15 mouse cellular contexts compared by ENCODE assay signal in the genomic region with DNA sequence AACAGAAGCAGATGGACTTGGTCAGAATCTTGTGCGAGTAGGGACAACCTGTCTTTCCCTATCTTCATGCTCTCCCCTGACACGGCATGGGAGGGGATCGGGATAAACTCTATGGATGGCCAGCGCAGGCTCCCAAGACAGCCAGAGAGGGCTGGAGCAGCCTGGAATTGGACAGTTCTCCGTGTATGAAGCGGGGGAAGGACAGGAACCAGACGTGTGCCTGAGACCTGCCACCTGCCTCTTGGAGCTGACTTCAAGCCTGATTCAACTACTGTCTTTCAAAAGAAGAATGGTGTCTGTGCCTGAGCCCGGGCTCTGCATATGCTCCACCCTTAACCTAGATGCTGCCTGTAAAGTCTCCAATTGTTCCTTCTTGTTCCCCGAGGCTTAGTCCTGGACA. TPM values are rescaled to one million over a fixed set of nuclear protein-coding genes. Genes with fewer than 3 reads are reported as not detected.
DNase-seq lines count a peak whose midpoint lies in the region; ATAC-seq and TF ChIP-seq lines count a peak whose summit lies in the region.
"Had no signal": no experiment of that assay in that cellular context is flagged by ENCODE, and none has a peak within 500 bp of the region (broad histone marks: within the 10 kb centered on the region; RNA-seq: fewer than 3 reads in every experiment).

No protein-coding gene starts in this region.

- H3K27ac ChIP-seq in heart, embryonic 11.5 days (ENCODE audit: low read depth, low read length), result peak overlapping the region; percentile 0; the same call in 1 of the 2 replicates
- H3K27ac ChIP-seq in kidney, postnatal 0 days, result 0 out of 2 replicates have a peak overlapping the region, but pooled peaks have one; percentile 20
- 0 out of 2 replicates have a peak overlapping the region, but pooled peaks have one; percentile 23 for H3K27ac ChIP-seq in embryonic facial prominence, embryonic 15.5 days (replicated peaks)
- H3K27ac ChIP-seq: heart, embryonic 15.5 days; liver, embryonic 13.5 days had no signal

- intact Hi-C loops in heart, postnatal 36 days (cut with DNase I), result no loop called here

- peak overlapping the region; percentile 14; the same call in 1 of the 2 replicates for H3K4me2 ChIP-seq in heart, embryonic 11.5 days
- no peak overlapping the region for H3K4me2 ChIP-seq in kidney, postnatal 0 days (ENCODE audit: low read length)
- H3K4me2 ChIP-seq in embryonic facial prominence, embryonic 15.5 days (replicated peaks), result no peak overlapping the region; the same call in 1 of the 2 replicates
- H3K4me2 ChIP-seq: heart, embryonic 15.5 days; liver, embryonic 13.5 days had no signal

- H3K4me1 ChIP-seq in heart, embryonic 11.5 days (ENCODE audit: control insufficient read depth, insufficient read depth, low read length), result peaks cover 18% of the 10 kb centered on the region
- peaks cover 17% of the 10 kb centered on the region for H3K4me1 ChIP-seq in kidney, postnatal 0 days (replicated peaks; ENCODE audit: insufficient read depth, low read length)
- H3K4me1 ChIP-seq in embryonic facial prominence, embryonic 15.5 days, result peaks cover 50% of the 10 kb centered on the region

- H3K36me3 ChIP-seq in heart, embryonic 11.5 days (ENCODE audit: control insufficient read depth, insufficient read depth, low read length), result no peaks in the 10 kb centered on the region
- 0 out of 2 replicates have a peak, but pooled peaks cover 4% of the 10 kb centered on the region for H3K36me3 ChIP-seq in kidney, postnatal 0 days (ENCODE audit: insufficient read depth, low read length)
- H3K36me3 ChIP-seq in embryonic facial prominence, embryonic 15.5 days, result peaks cover 10% of the 10 kb centered on the region; the same call in 1 of the 2 replicates
- H3K36me3 ChIP-seq: heart, embryonic 15.5 days; liver, embryonic 13.5 days had no signal

- 41% methylated on average over 9 of the region's 9 CpGs for WGBS in heart, embryonic 11.5 days (ENCODE audit: insufficient replicate concordance)
- WGBS in kidney, postnatal 0 days, result 30% methylated on average over 9 of the region's 9 CpGs
- 47% methylated on average over 9 of the region's 9 CpGs for WGBS in embryonic facial prominence, embryonic 15.5 days

- TF ChIP-seq CTCF in kidney, postnatal 0 days (IDR thresholded peaks at IDR 0.05; ENCODE audit: low read depth), result no peak

- H3K9me3 ChIP-seq in heart, embryonic 11.5 days (replicated peaks; ENCODE audit: control insufficient read depth, low read length), result no peaks in the 10 kb centered on the region
- no peaks in the 10 kb centered on the region for H3K9me3 ChIP-seq in kidney, postnatal 0 days (replicated peaks; ENCODE audit: low read length)
- H3K9me3 ChIP-seq in embryonic facial prominence, embryonic 15.5 days (replicated peaks), result no peaks in the 10 kb centered on the region
- H3K9me3 ChIP-seq: heart, embryonic 15.5 days; liver, embryonic 13.5 days had no signal

- no peak for ATAC-seq in heart, embryonic 11.5 days (replicated peaks; ENCODE audit: insufficient number of reproducible peaks, low FRiP score, low TSS enrichment)
- ATAC-seq in kidney, postnatal 0 days (replicated peaks; ENCODE audit: low FRiP score, low read depth), result no peak
- no peak for ATAC-seq in embryonic facial prominence, embryonic 15.5 days (ENCODE audit: insufficient number of reproducible peaks, low FRiP score, low TSS enrichment, low read depth)
- ATAC-seq: forebrain, embryonic 16.5 days had no signal

- no peak for DNase-seq in heart, postnatal 36 days
- peak; percentile 64 for DNase-seq in kidney, postnatal 0 days (ENCODE audit: low spot score)
- no peak for DNase-seq in kidney, postnatal 25 days
- peak; percentile 13 for DNase-seq in lung, postnatal 25 days (ENCODE audit: low spot score)
- DNase-seq in gastrocnemius, postnatal 10 days, result no peak
- no peak for DNase-seq in urinary bladder, postnatal 10 days (ENCODE audit: low spot score)
- DNase-seq: cerebellum, adult 9-11 months; kidney, adult 9 months; liver, embryonic 13.5 days; retina, postnatal 1 day had no signal

- H3K4me3 ChIP-seq in heart, embryonic 11.5 days (ENCODE audit: low read depth, low read length), result no peak overlapping the region
- no peak overlapping the region for H3K4me3 ChIP-seq in kidney, postnatal 0 days (replicated peaks; ENCODE audit: low read depth, low read length)
- H3K4me3 ChIP-seq in embryonic facial prominence, embryonic 15.5 days (replicated peaks), result no peak overlapping the region
- H3K4me3 ChIP-seq: heart, embryonic 15.5 days; liver, embryonic 13.5 days had no signal

- H3K9ac ChIP-seq in heart, embryonic 11.5 days (ENCODE audit: low read depth, low read length), result 0 out of 2 replicates have a peak overlapping the region, but pooled peaks have one; percentile 16
- H3K9ac ChIP-seq in kidney, postnatal 0 days (ENCODE audit: low read depth, low read length), result no peak overlapping the region
- no peak overlapping the region for H3K9ac ChIP-seq in embryonic facial prominence, embryonic 15.5 days
- H3K9ac ChIP-seq: heart, embryonic 15.5 days; liver, embryonic 13.5 days had no signal

- H3K27me3 ChIP-seq in heart, embryonic 11.5 days (ENCODE audit: control insufficient read depth, insufficient read depth, low read length), result no peaks in the 10 kb centered on the region
- no peaks in the 10 kb centered on the region for H3K27me3 ChIP-seq in kidney, postnatal 0 days (ENCODE audit: insufficient read depth, low read length)
- H3K27me3 ChIP-seq in embryonic facial prominence, embryonic 15.5 days, result no peaks in the 10 kb centered on the region

RNA-seq across cellular contexts. Expression of a gene that starts 4.2 kb away (rescaled TPM):
- polyA plus RNA-seq in heart, embryonic 11.5 days (2014; fragmentation: Nextera tagmentation; extraction: Ambion mirVana), result 19.5 and 21.0 TPM in 2 replicates
- total RNA-seq in heart, postnatal 36 days (2021), result 10 to 100 TPM; 14.3 to 16.0 TPM
- polyA plus RNA-seq in kidney, postnatal 0 days (2015; fragmentation: Nextera tagmentation; extraction: Ambion mirVana), result 30.4 and 32.4 TPM in 2 replicates
- 43.0 and 44.7 TPM in 2 replicates for polyA plus RNA-seq in embryonic facial prominence, embryonic 15.5 days (2015; fragmentation: Nextera tagmentation; extraction: Ambion mirVana)
- total RNA-seq in gastrocnemius, postnatal 10 days (2021), result 10 to 100 TPM; 24.6 to 26.6 TPM

RNA-seq across cellular contexts. Expression of a gene that starts 30.7 kb away (rescaled TPM):
- 1.7 and 2.3 TPM in 2 replicates for polyA plus RNA-seq in heart, embryonic 11.5 days (2014; fragmentation: Nextera tagmentation; extraction: Ambion mirVana)
- under 1 TPM; 0.53 to 0.70 TPM for total RNA-seq in heart, postnatal 36 days (2021)
- 14.2 and 14.7 TPM in 2 replicates for polyA plus RNA-seq in kidney, postnatal 0 days (2015; fragmentation: Nextera tagmentation; extraction: Ambion mirVana)
- 6.6 and 6.9 TPM in 2 replicates for polyA plus RNA-seq in embryonic facial prominence, embryonic 15.5 days (2015; fragmentation: Nextera tagmentation; extraction: Ambion mirVana)
- under 1 TPM; 0.56 to 0.63 TPM for total RNA-seq in gastrocnemius, postnatal 10 days (2021)
- total RNA-seq: megakaryocyte-erythroid progenitor cell, adult 5-6 weeks had no signal

RNA-seq across cellular contexts. Expression of a gene that starts 34.9 kb away (rescaled TPM):
- polyA plus RNA-seq in heart, embryonic 11.5 days (2014; fragmentation: Nextera tagmentation; extraction: Ambion mirVana), result 2.6 and 2.8 TPM in 2 replicates
- total RNA-seq in heart, postnatal 36 days (2021), result 1 to 10 TPM; 3.1 to 3.2 TPM
- polyA plus RNA-seq in kidney, postnatal 0 days (2015; fragmentation: Nextera tagmentation; extraction: Ambion mirVana), result 8.6 and 9.2 TPM in 2 replicates
- 18.4 and 19.8 TPM in 2 replicates for polyA plus RNA-seq in embryonic facial prominence, embryonic 15.5 days (2015; fragmentation: Nextera tagmentation; extraction: Ambion mirVana)
- total RNA-seq in gastrocnemius, postnatal 10 days (2021), result 1 to 10 TPM; 3.6 to 7.5 TPM

RNA-seq across cellular contexts. Expression of a gene that starts 59.8 kb away (rescaled TPM):
- polyA plus RNA-seq in heart, embryonic 11.5 days (2014; fragmentation: Nextera tagmentation; extraction: Ambion mirVana), result 1.8 and 2.0 TPM in 2 replicates
- total RNA-seq in heart, postnatal 36 days (2021), result 10 to 100 TPM; 33.3 to 40.1 TPM
- polyA plus RNA-seq in kidney, postnatal 0 days (2015; fragmentation: Nextera tagmentation; extraction: Ambion mirVana), result 1.8 and 2.0 TPM in 2 replicates
- 3.2 and 4.0 TPM in 2 replicates for polyA plus RNA-seq in embryonic facial prominence, embryonic 15.5 days (2015; fragmentation: Nextera tagmentation; extraction: Ambion mirVana)
- 10 to 100 TPM; 30.2 to 31.5 TPM for total RNA-seq in gastrocnemius, postnatal 10 days (2021)

Comparison
In these comparisons a context has a peak if more than half of its experiments do, and no peak if none do; other contexts are left out.
1. DNase-seq: peak in kidney, postnatal 0 days (single experiment) and lung, postnatal 25 days (single experiment); none in heart, postnatal 36 days (0 of 2), kidney, postnatal 25 days (0 of 2), gastrocnemius, postnatal 10 days (single experiment) and urinary bladder, postnatal 10 days (single experiment).
2. Peak in every context shown above with its lines, with median percentiles within 50 percentile points of each other: H3K27ac ChIP-seq.